Mouse (Mus musculus) testis, adult 2 months (tissue): ENCODE data around the gene Nme7.

ENCODE experiments used
- CTCF ChIP-seq: fragments of 200-500 bp; IDR thresholded peaks from 2 replicates; pipeline ENCODE4 v1.5.1; 2012; ENCODE audit warnings: low read depth, mild to moderate bottlenecking, inconsistent platforms, low read length, moderate library complexity; ENCODE audit not compliant: control insufficient read depth, insufficient read depth, insufficient replicate concordance
- POLR2A ChIP-seq: fragments of 200-500 bp; IDR thresholded peaks from 2 replicates; pipeline ENCODE4 v1.6.1; 2012; ENCODE audit warnings: low read depth, mild to moderate bottlenecking, inconsistent platforms, low read length, moderate library complexity; ENCODE audit not compliant: control insufficient read depth

GRCm38 (mm10) chr1:164320731-164321130, 16.8 kb downstream of the Nme7 start:
- TF ChIP-seq POLR2A (no peak), CTCF (no peak)
